Mouse (Mus musculus): ENCODE data around the gene Il12a.
"Not testable (repeated sequence)": the region's sequence is repeated elsewhere in the genome, so short reads cannot be mapped to it uniquely, and the experiment has no call there.

Il12a gene

GRCm38 (mm10) chr3:68741955-68742354 is 51.5 kb downstream of the Il12a start:
- no peak for DNase-seq (ENCODE audit: low read depth, low spot score)

GRCm38 (mm10) chr3:68742718-68743471 is 52.5 kb downstream of the Il12a start:
- DNase-seq (ENCODE audit: low read depth, low spot score): no peak

GRCm38 (mm10) chr3:68743472-68743732 is 53.0 kb downstream of the Il12a start:
- no peak for DNase-seq (ENCODE audit: low read depth, low spot score)

GRCm38 (mm10) chr3:68744162-68744561 is 53.7 kb downstream of the Il12a start:
- DNase-seq (ENCODE audit: low read depth, low spot score): peak; percentile 26

- DNase-seq (ENCODE audit: low read depth, low spot score): no peak
Observed at GRCm38 (mm10) chr3:68745033-68745432, 54.6 kb downstream of the Il12a start.

- DNase-seq (ENCODE audit: low read depth, low spot score): not testable (repeated sequence)
Observed at GRCm38 (mm10) chr3:68746282-68746681, 55.8 kb downstream of the Il12a start.
